Mouse (Mus musculus): ENCODE measurements around the gene Trp53rka.
"Not testable (repeated sequence)": the region's sequence is repeated elsewhere in the genome, so short reads cannot be mapped to it uniquely, and the experiment has no call there.

- TF ChIP-seq ZNF384, GATA1, MYC, MAZ, ELF1 (IDR thresholded peaks at IDR 0.05; ENCODE audit: low read depth, low read length): not testable (repeated sequence)
Observed at GRCm38 (mm10) chr2:165510914-165511458, 17.9 kb upstream of the Trp53rka start.

All from MEL (cell line).